Mouse (Mus musculus) brain, embryonic 14.5 days (tissue): ENCODE measurements around the gene Sorcs3.

Source experiments
- CTCF ChIP-seq: fragments of 200-500 bp; IDR thresholded peaks from 2 replicates; pipeline ENCODE4 v1.5.1; 2012; ENCODE audit warnings: inconsistent platforms, mild to moderate bottlenecking, moderate library complexity, borderline replicate concordance; ENCODE audit not compliant: insufficient read depth, insufficient read length; ENCODE audit errors: extremely low read depth
- POLR2A ChIP-seq: fragments of 200-500 bp; IDR thresholded peaks from 2 replicates; pipeline ENCODE4 v1.6.1; 2012; ENCODE audit warnings: mild to moderate bottlenecking, inconsistent platforms, borderline replicate concordance; ENCODE audit not compliant: poor library complexity, insufficient read depth, insufficient read length, severe bottlenecking; ENCODE audit errors: extremely low read depth

DNA sequence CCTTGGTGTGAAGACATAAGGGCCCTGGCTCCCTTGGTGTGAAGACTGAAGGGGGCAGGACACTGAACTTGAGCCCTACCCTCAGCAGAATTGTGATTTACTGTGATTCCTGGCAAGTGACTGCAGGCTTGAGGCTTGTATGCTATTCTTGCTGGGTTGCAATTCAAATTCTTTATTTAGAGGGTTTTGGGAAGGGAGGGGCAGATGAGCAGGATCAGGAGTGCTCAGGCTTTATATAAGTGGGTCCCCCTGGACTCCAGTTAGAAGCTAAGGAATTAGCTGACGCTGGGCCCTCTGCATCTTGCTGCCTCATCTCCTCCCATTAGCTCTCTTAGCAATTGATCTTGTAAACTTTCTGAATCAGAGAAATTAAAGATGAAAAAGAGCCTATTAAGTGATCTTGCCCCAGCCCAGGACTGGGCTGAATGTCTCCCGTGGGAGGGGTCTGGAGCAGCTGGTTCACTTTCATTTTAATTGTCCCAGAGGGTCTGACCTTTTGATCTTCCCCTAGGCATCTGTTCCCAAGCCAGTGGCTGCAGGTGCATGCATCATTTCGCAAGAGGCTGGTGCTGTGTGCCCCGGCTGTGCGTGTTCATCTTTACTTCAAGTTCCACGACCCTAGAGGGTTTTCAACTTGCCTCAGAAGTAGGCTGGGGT lies 425.0 kb downstream of the Sorcs3 start:
- TF ChIP-seq POLR2A, result no peak
- TF ChIP-seq CTCF, result no peak
